ENCODE assay signal across 9 mouse cellular contexts in genomic region chr17:83847815-83848214, GRCm38 (mm10). TPM values are rescaled to one million over a fixed set of nuclear protein-coding genes. Genes with fewer than 3 reads are reported as not detected.
A peak's percentile ranks its signal among the peaks of the same experiment; 100 is the strongest.
DNase-seq lines count a peak whose midpoint lies in the region; ATAC-seq and TF ChIP-seq lines count a peak whose summit lies in the region.
"Had no signal": no experiment of that assay in that cellular context is flagged by ENCODE, and none has a peak within 500 bp of the region (broad histone marks: within the 10 kb centered on the region; RNA-seq: fewer than 3 reads in every experiment).

TSS of gene Haao (minus strand) at chr17:83847963.

- H3K27ac ChIP-seq in hindbrain, embryonic 13.5 days = peak within 1 kb of the TSS; percentile 36; the same call in 1 of the 2 replicates
- no peak within 1 kb of the TSS for H3K27ac ChIP-seq in hindbrain, embryonic 11.5 days (ENCODE audit: low read depth, low read length)
- H3K27ac ChIP-seq in liver, embryonic 15.5 days (replicated peaks) = peak within 1 kb of the TSS; percentile 81
- peak within 1 kb of the TSS; percentile 98 for H3K27ac ChIP-seq in spleen, adult 2 months (ENCODE audit: insufficient read depth, low read length)
- no peak within 1 kb of the TSS for H3K27ac ChIP-seq in heart, embryonic 11.5 days (ENCODE audit: low read depth, low read length)

- no peaks in the 10 kb centered on the region for H3K27me3 ChIP-seq in hindbrain, embryonic 13.5 days
- no peaks in the 10 kb centered on the region for H3K27me3 ChIP-seq in hindbrain, embryonic 11.5 days (ENCODE audit: control insufficient read depth, insufficient read depth, low read length)
- no peaks in the 10 kb centered on the region for H3K27me3 ChIP-seq in liver, embryonic 15.5 days
- H3K27me3 ChIP-seq in spleen, adult 2 months (ENCODE audit: control insufficient read depth, insufficient read depth, low read length) = no peaks in the 10 kb centered on the region
- H3K27me3 ChIP-seq in heart, embryonic 11.5 days (ENCODE audit: control insufficient read depth, insufficient read depth, low read length) = no peaks in the 10 kb centered on the region

- TF ChIP-seq CTCF in spleen, adult 2 months (IDR thresholded peaks at IDR 0.05; ENCODE audit: extremely low read depth, insufficient read depth, insufficient read length, insufficient replicate concordance) = no peak

- peak; percentile 85; the same call in 1 of the 2 replicates for TF ChIP-seq POLR2A in spleen, adult 2 months (IDR thresholded peaks at IDR 0.05; ENCODE audit: low read depth, low read length)

- ATAC-seq in hindbrain, embryonic 13.5 days (ENCODE audit: low FRiP score) = no peak
- no peak for ATAC-seq in hindbrain, embryonic 11.5 days (ENCODE audit: low FRiP score)
- ATAC-seq in liver, embryonic 15.5 days (ENCODE audit: insufficient read depth) = no peak
- no peak for ATAC-seq in heart, embryonic 11.5 days (replicated peaks; ENCODE audit: insufficient number of reproducible peaks, low FRiP score, low TSS enrichment)

- no peaks in the 10 kb centered on the region for H3K9me3 ChIP-seq in hindbrain, embryonic 13.5 days
- no peaks in the 10 kb centered on the region for H3K9me3 ChIP-seq in hindbrain, embryonic 11.5 days (ENCODE audit: control insufficient read depth, low read length)
- no peaks in the 10 kb centered on the region for H3K9me3 ChIP-seq in liver, embryonic 15.5 days (replicated peaks)
- no peaks in the 10 kb centered on the region for H3K9me3 ChIP-seq in heart, embryonic 11.5 days (replicated peaks; ENCODE audit: control insufficient read depth, low read length)

- WGBS in hindbrain, embryonic 13.5 days = 82% methylated on average over 3 of the region's 3 CpGs
- WGBS in hindbrain, embryonic 11.5 days = 81% methylated on average over 3 of the region's 3 CpGs
- WGBS in liver, embryonic 15.5 days (ENCODE audit: insufficient replicate concordance) = 27% methylated on average over 3 of the region's 3 CpGs
- 22% methylated on average over 3 of the region's 3 CpGs for WGBS in spleen, adult 2 months
- WGBS in heart, embryonic 11.5 days (ENCODE audit: insufficient replicate concordance) = 79% methylated on average over 3 of the region's 3 CpGs

- no peak within 1 kb of the TSS for H3K4me2 ChIP-seq in hindbrain, embryonic 13.5 days
- H3K4me2 ChIP-seq in hindbrain, embryonic 11.5 days (replicated peaks; ENCODE audit: low read depth, low read length) = no peak within 1 kb of the TSS
- H3K4me2 ChIP-seq in liver, embryonic 15.5 days = peak within 1 kb of the TSS; percentile 48
- no peak within 1 kb of the TSS for H3K4me2 ChIP-seq in heart, embryonic 11.5 days

- H3K4me1 ChIP-seq in hindbrain, embryonic 13.5 days (replicated peaks) = peaks cover 16% of the 10 kb centered on the region
- no peaks in the 10 kb centered on the region for H3K4me1 ChIP-seq in hindbrain, embryonic 11.5 days (replicated peaks; ENCODE audit: control insufficient read depth, insufficient read depth, low read length)
- H3K4me1 ChIP-seq in liver, embryonic 15.5 days (replicated peaks) = peaks cover 46% of the 10 kb centered on the region
- peaks cover 54% of the 10 kb centered on the region for H3K4me1 ChIP-seq in spleen, adult 2 months (ENCODE audit: control insufficient read depth, insufficient read depth, insufficient read length)
- peaks cover 3% of the 10 kb centered on the region for H3K4me1 ChIP-seq in heart, embryonic 11.5 days (ENCODE audit: control insufficient read depth, insufficient read depth, low read length)

- H3K4me3 ChIP-seq in hindbrain, embryonic 13.5 days = no peak within 1 kb of the TSS
- H3K4me3 ChIP-seq in hindbrain, embryonic 11.5 days (ENCODE audit: low read depth, low read length) = no peak within 1 kb of the TSS
- peak within 1 kb of the TSS; percentile 37 for H3K4me3 ChIP-seq in liver, embryonic 15.5 days (replicated peaks)
- peak within 1 kb of the TSS; percentile 82 for H3K4me3 ChIP-seq in spleen, adult 2 months (ENCODE audit: extremely low read depth, insufficient read depth, insufficient read length)
- H3K4me3 ChIP-seq in heart, embryonic 11.5 days (ENCODE audit: low read depth, low read length) = no peak within 1 kb of the TSS

- no peak within 1 kb of the TSS for H3K9ac ChIP-seq in hindbrain, embryonic 13.5 days
- H3K9ac ChIP-seq in hindbrain, embryonic 11.5 days (ENCODE audit: low read depth, low read length) = no peak within 1 kb of the TSS
- peak within 1 kb of the TSS; percentile 9; the same call in 1 of the 2 replicates for H3K9ac ChIP-seq in liver, embryonic 15.5 days
- no peak within 1 kb of the TSS for H3K9ac ChIP-seq in heart, embryonic 11.5 days (ENCODE audit: low read depth, low read length)

- DNase-seq in hindbrain, embryonic 11.5 days (ENCODE audit: low spot score) = no peak
- DNase-seq in MEL-GATA-1-ER (ENCODE audit: extremely low read depth, low read depth) = peak; percentile 78
- peak in 1 of 2 experiments; percentile 78 for DNase-seq in spleen, adult 2 months (ENCODE audit: low read depth in 1 of 2, low spot score in 2 of 2)
- no peak for DNase-seq in embryo, embryonic 10.5 days (ENCODE audit: low spot score)
- DNase-seq in right cerebral cortex, postnatal 4 days = no peak
- DNase-seq: heart, postnatal 36 days had no signal

- H3K36me3 ChIP-seq in hindbrain, embryonic 13.5 days = no peaks in the 10 kb centered on the region
- H3K36me3 ChIP-seq in hindbrain, embryonic 11.5 days (ENCODE audit: control insufficient read depth, insufficient read depth, low read length) = no peaks in the 10 kb centered on the region
- no peaks in the 10 kb centered on the region for H3K36me3 ChIP-seq in liver, embryonic 15.5 days (replicated peaks)
- peaks cover 3% of the 10 kb centered on the region; the same call in 1 of the 2 replicates for H3K36me3 ChIP-seq in spleen, adult 2 months (ENCODE audit: control insufficient read depth, insufficient read depth, low read length)
- no peaks in the 10 kb centered on the region for H3K36me3 ChIP-seq in heart, embryonic 11.5 days (ENCODE audit: control insufficient read depth, insufficient read depth, low read length)

RNA-seq across cellular contexts. Expression of gene Haao, which starts in this region (rescaled TPM):
- polyA plus RNA-seq in hindbrain, embryonic 13.5 days (2015; fragmentation: Nextera tagmentation; extraction: Ambion mirVana) = 0.31 and 0.36 TPM in 2 replicates
- polyA plus RNA-seq in hindbrain, embryonic 11.5 days (2014; fragmentation: Nextera tagmentation; extraction: Ambion mirVana) = 0.18 TPM in 1 of 2 replicates, not detected in the other
- 57.4 and 80.7 TPM in 2 replicates for polyA plus RNA-seq in liver, embryonic 15.5 days (2015; fragmentation: Nextera tagmentation; extraction: Ambion mirVana)
- polyA plus RNA-seq in spleen, adult 2 months (2012; rRNA removed) = 98.5 and 112 TPM in 2 replicates
- 0.21 and 0.28 TPM in 2 replicates for polyA plus RNA-seq in heart, embryonic 11.5 days (2014; fragmentation: Nextera tagmentation; extraction: Ambion mirVana)

Comparison
In these comparisons a context has a peak if more than half of its experiments do, and no peak if none do; other contexts are left out.
1. RNA of gene Haao (polyA plus RNA-seq): 98.5 to 112 TPM in spleen, adult 2 months and 57.4 to 80.7 TPM in liver, embryonic 15.5 days; 0.31 to 0.36 TPM in hindbrain, embryonic 13.5 days, 0.21 to 0.28 TPM in heart, embryonic 11.5 days and 0.18 TPM in hindbrain, embryonic 11.5 days; every median in the first group is over 10 times any median in the second.
2. H3K27ac ChIP-seq: peak in hindbrain, embryonic 13.5 days (single experiment), liver, embryonic 15.5 days (single experiment) and spleen, adult 2 months (single experiment); none in hindbrain, embryonic 11.5 days (single experiment) and heart, embryonic 11.5 days (single experiment).
3. H3K4me3 ChIP-seq: peak in liver, embryonic 15.5 days (single experiment) and spleen, adult 2 months (single experiment); none in hindbrain, embryonic 13.5 days (single experiment), hindbrain, embryonic 11.5 days (single experiment) and heart, embryonic 11.5 days (single experiment).